Mouse (Mus musculus): ENCODE data around the gene Ubb. TPM values are rescaled to one million over a fixed set of nuclear protein-coding genes. Genes with fewer than 3 reads are reported as not detected.
A peak's percentile ranks its signal among the peaks of the same experiment; 100 is the strongest.

Gene Ubb
- polyA plus RNA-seq, 1 experiment = 359 TPM

- H3K4me1 ChIP-seq (ENCODE audit: control insufficient read depth, insufficient read depth, insufficient read length, low read length) = no peaks in the 10 kb centered on the region
- no peak overlapping the region for H3K27ac ChIP-seq (replicated peaks; ENCODE audit: low read depth, low read length)
- no peak overlapping the region for H3K4me3 ChIP-seq (ENCODE audit: insufficient read depth, low read depth, low read length)
Observed at GRCm38 (mm10) chr11:62587034-62587433, 36.1 kb downstream of the Ubb start.

GRCm38 (mm10) chr11:62589391-62589790, 38.4 kb downstream of the Ubb start:
- Histone ChIP-seq H3K27ac (replicated peaks; ENCODE audit: low read depth, low read length) (no peak overlapping the region), H3K4me1 (ENCODE audit: control insufficient read depth, insufficient read depth, insufficient read length, low read length) (no peaks in the 10 kb centered on the region), H3K4me3 (ENCODE audit: insufficient read depth, low read depth, low read length) (no peak overlapping the region)

- no peaks in the 10 kb centered on the region for H3K4me1 ChIP-seq (ENCODE audit: control insufficient read depth, insufficient read depth, insufficient read length, low read length)
- no peak overlapping the region for H3K4me3 ChIP-seq (ENCODE audit: insufficient read depth, low read depth, low read length)
- H3K27ac ChIP-seq (replicated peaks; ENCODE audit: low read depth, low read length) = no peak overlapping the region
Observed at GRCm38 (mm10) chr11:62591026-62591425, 40.1 kb downstream of the Ubb start.

GRCm38 (mm10) chr11:62591904-62592575, 41.1 kb downstream of the Ubb start:
- Histone ChIP-seq H3K27ac (replicated peaks; ENCODE audit: low read depth, low read length) (no peak overlapping the region), H3K4me3 (ENCODE audit: insufficient read depth, low read depth, low read length) (no peak overlapping the region), H3K4me1 (ENCODE audit: control insufficient read depth, insufficient read depth, insufficient read length, low read length) (no peaks in the 10 kb centered on the region)

GRCm38 (mm10) chr11:62598571-62598970, 47.6 kb downstream of the Ubb start:
- no peaks in the 10 kb centered on the region for H3K4me1 ChIP-seq (ENCODE audit: control insufficient read depth, insufficient read depth, insufficient read length, low read length)
- no peak overlapping the region for H3K27ac ChIP-seq (replicated peaks; ENCODE audit: low read depth, low read length)
- no peak overlapping the region for H3K4me3 ChIP-seq (ENCODE audit: insufficient read depth, low read depth, low read length)

- H3K27ac ChIP-seq (replicated peaks; ENCODE audit: low read depth, low read length) = peak overlapping the region; percentile 65
- H3K4me1 ChIP-seq (ENCODE audit: control insufficient read depth, insufficient read depth, insufficient read length, low read length) = no peaks in the 10 kb centered on the region
- peak overlapping the region; percentile 64 for H3K4me3 ChIP-seq (ENCODE audit: insufficient read depth, low read depth, low read length)
Observed at GRCm38 (mm10) chr11:62601732-62602618, 51.0 kb downstream of the Ubb start.

Other genes with a start within 250 kb of the Ubb start
- 4.2 and 4.7 TPM in 2 replicates for gene Pigl, start 92.7 kb upstream of the Ubb start, polyA plus RNA-seq (2012; ENCODE audit: insufficient read depth, insufficient read length, missing spikeins)
- 78.8 and 119 TPM in 2 replicates for gene Ncor1, start 92.6 kb upstream of the Ubb start, polyA plus RNA-seq (2012; ENCODE audit: insufficient read depth, insufficient read length, missing spikeins)
- 41.7 and 45.2 TPM in 2 replicates for gene Cenpv, start 11.9 kb upstream of the Ubb start, polyA plus RNA-seq (2012; ENCODE audit: insufficient read depth, insufficient read length, missing spikeins)
- 1.0 and 2.5 TPM in 2 replicates for gene Trpv2, start 23.3 kb downstream of the Ubb start, polyA plus RNA-seq (2012; ENCODE audit: insufficient read depth, insufficient read length, missing spikeins)
- 1.2 TPM in 1 of 2 replicates, not detected in the other for gene Lrrc75a, start 97.4 kb downstream of the Ubb start, polyA plus RNA-seq (2012; ENCODE audit: insufficient read depth, insufficient read length, missing spikeins)
- 2.3 and 3.6 TPM in 2 replicates for gene Mmgt2, start 97.5 kb downstream of the Ubb start, polyA plus RNA-seq (2012; ENCODE audit: insufficient read depth, insufficient read length, missing spikeins)
- 0.46 and 0.91 TPM in 2 replicates for gene Zfp287, start 180.7 kb downstream of the Ubb start, polyA plus RNA-seq (2012; ENCODE audit: insufficient read depth, insufficient read length, missing spikeins)
- gene Gm10428, start 201.9 kb downstream of the Ubb start, polyA plus RNA-seq (2012; ENCODE audit: insufficient read depth, insufficient read length, missing spikeins) = not detected in 2 replicates
- 1.1 TPM in 1 of 2 replicates, not detected in the other for gene Zfp286, start 238.3 kb downstream of the Ubb start, polyA plus RNA-seq (2012; ENCODE audit: insufficient read depth, insufficient read length, missing spikeins)

All from brown adipose tissue, adult 24 weeks (tissue).